Mouse (Mus musculus) embryonic fibroblast, embryonic 13.5 days (primary cell): ENCODE data around the gene Fsd1.

Experiments used
- CTCF ChIP-seq: IDR thresholded peaks from 2 replicates; pipeline ENCODE4 v1.5.1; 2011; ENCODE audit warnings: mild to moderate bottlenecking, control low read depth, low read length, moderate library complexity, borderline replicate concordance; ENCODE audit not compliant: insufficient read depth
- POLR2A ChIP-seq: IDR thresholded peaks from 2 replicates; pipeline ENCODE4 v1.6.1; 2011; ENCODE audit warnings: low read depth, mild to moderate bottlenecking, control low read depth, low read length, moderate library complexity

GRCm38 (mm10) chr17:56031431-56031830, 45.1 kb downstream of the Fsd1 start:
- TF ChIP-seq POLR2A (no peak), CTCF (no peak)
